Mouse (Mus musculus) stomach, embryonic 16.5 days (tissue): Measurements from ENCODE around the gene Oat. TPM values are rescaled to one million over a fixed set of nuclear protein-coding genes. Genes with fewer than 3 reads are reported as not detected.

Experiments
- ATAC-seq: fragments of 200-750 bp; cut with Nextera tagmentation; 2 replicates; pipeline ENCODE4 v1.8.0; 2017; ENCODE audit warnings: moderate number of reproducible peaks, moderate TSS enrichment; ENCODE audit not compliant: insufficient read depth, low FRiP score
- H3K27ac ChIP-seq: fragments of 300-500 bp; sonication (generic); 2 replicates; pipeline ENCODE4 v1.5.1; 2014; ENCODE audit warnings: low read length
- H3K27me3 ChIP-seq: fragments of 300-500 bp; sonication (generic); 2 replicates; pipeline ENCODE4 v1.6.1; 2014; ENCODE audit warnings: low read length, control low read depth, mixed read lengths; ENCODE audit not compliant: control insufficient read depth, insufficient read depth
- H3K36me3 ChIP-seq: fragments of 300-500 bp; sonication (generic); 2 replicates; pipeline ENCODE4 v1.6.1; 2014; ENCODE audit warnings: low read length; ENCODE audit not compliant: control insufficient read depth, insufficient read depth
- H3K4me1 ChIP-seq: fragments of 300-500 bp; sonication (generic); 2 replicates; pipeline ENCODE4 v1.6.1; 2014; ENCODE audit warnings: low read length, control low read depth, mixed read lengths; ENCODE audit not compliant: control insufficient read depth, insufficient read depth
- H3K4me2 ChIP-seq: fragments of 300-500 bp; sonication (generic); 2 replicates; pipeline ENCODE4 v1.6.1; 2014; ENCODE audit warnings: low read depth, low read length, mixed read lengths
- H3K4me3 ChIP-seq: fragments of 300-500 bp; sonication (generic); replicated peaks from 2 replicates; pipeline ENCODE4 v1.5.1; 2014; ENCODE audit warnings: mild to moderate bottlenecking, low read length
- H3K9ac ChIP-seq: fragments of 300-500 bp; sonication (generic); 2 replicates; pipeline ENCODE4 v1.6.1; 2014; ENCODE audit warnings: low read length
- H3K9me3 ChIP-seq: fragments of 300-500 bp; sonication (generic); replicated peaks from 2 replicates; pipeline ENCODE4 v1.6.1; 2016; ENCODE audit warnings: low read length, control low read depth; ENCODE audit not compliant: control insufficient read depth
- WGBS: fragments of 180-500 bp; shearing (Covaris S2); extraction: QIAGEN DNeasy Blood & Tissue Kit; methylation state at CpG from one replicate; pipeline ENCODE4 v1.1.7; 2014; 5-methylcytosine and 5-hydroxymethylcytosine counted together
- polyA plus RNA-seq: library from polyadenylated mRNA; unstranded; fragments of >200 nt; fragmentation: Nextera tagmentation; extraction: Ambion mirVana; gene quantifications from 2 replicates; pipeline ENCODE4 v1.2.1, GENCODE M21; 2015

Gene Oat
- polyA plus RNA-seq, 1 experiment from 2014 or later: 377 TPM

DNA sequence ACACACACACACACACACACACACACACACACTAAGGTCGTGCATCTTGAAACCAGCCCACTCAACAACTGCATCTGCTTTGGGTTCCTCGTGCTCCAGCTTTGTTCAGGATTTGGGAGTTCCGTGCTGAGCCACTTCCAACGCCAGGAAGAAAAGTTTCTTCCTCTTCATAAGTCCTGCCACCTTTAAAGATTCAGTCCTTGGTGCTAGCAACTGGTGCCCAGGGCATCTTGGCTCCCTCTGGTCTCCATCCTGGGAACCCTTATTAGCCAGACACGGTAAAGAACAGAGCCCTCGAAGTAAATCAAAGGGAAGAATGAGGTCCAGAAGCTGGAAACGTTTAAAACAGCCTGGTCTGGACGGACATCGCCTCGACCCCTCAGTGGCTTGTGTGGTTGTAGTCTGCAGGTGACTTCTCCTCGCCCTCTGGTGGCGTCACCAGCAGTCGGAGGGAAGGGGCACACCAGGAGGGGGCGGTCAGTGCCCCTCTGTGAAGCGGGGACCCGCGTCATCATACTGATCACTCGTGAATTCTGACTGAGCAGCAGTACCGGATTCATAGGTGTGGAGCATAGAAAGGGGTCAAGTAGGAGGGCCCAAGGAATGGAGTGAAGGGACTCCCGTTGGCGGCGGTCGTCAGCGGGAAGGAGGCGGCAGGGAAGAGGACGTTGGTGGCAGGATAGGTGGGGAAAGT lies 20.5 kb upstream of the Oat start:
- ATAC-seq: 0 out of 2 replicates have a peak, but pooled peaks have one; percentile 42
- H3K4me1 ChIP-seq: peaks cover 9% of the 10 kb centered on the region
- H3K9ac ChIP-seq: peak overlapping the region; percentile 53; the same call in 1 of the 2 replicates
- 11% methylated on average over 26 of the region's 26 CpGs for WGBS
- peak overlapping the region; percentile 76 for H3K4me2 ChIP-seq
- H3K9me3 ChIP-seq: no peaks in the 10 kb centered on the region
- H3K27me3 ChIP-seq: peaks cover 64% of the 10 kb centered on the region
- no peaks in the 10 kb centered on the region for H3K36me3 ChIP-seq
- H3K27ac ChIP-seq: no peak overlapping the region
- H3K4me3 ChIP-seq: peak overlapping the region; percentile 45

DNA sequence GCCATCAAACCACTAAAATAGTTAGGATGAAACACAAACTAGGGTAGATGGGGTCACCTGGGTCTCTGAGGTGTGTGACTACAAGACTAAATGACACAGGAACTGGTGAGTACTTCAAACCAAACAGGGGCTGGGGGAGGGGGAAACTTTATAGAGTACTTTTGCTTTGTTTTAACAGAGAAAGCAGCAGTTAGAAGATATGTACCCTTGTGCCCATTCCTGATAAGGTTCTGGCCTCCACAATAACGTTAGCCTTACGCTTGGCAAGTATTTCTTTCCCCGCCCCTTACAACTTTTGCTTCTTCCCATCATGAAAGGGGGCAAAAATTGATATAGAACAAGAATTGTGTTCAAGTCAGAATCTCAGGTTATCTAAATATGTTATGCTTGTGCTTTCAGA lies 19.6 kb upstream of the Oat start:
- ATAC-seq: no peak
- H3K4me1 ChIP-seq: peaks cover 9% of the 10 kb centered on the region
- H3K27me3 ChIP-seq: peaks cover 55% of the 10 kb centered on the region
- WGBS: 77% methylated on average over 3 of the region's 3 CpGs
- H3K9ac ChIP-seq: no peak overlapping the region
- H3K4me2 ChIP-seq: no peak overlapping the region
- H3K9me3 ChIP-seq: no peaks in the 10 kb centered on the region
- H3K27ac ChIP-seq: no peak overlapping the region
- no peaks in the 10 kb centered on the region for H3K36me3 ChIP-seq
- no peak overlapping the region for H3K4me3 ChIP-seq

DNA sequence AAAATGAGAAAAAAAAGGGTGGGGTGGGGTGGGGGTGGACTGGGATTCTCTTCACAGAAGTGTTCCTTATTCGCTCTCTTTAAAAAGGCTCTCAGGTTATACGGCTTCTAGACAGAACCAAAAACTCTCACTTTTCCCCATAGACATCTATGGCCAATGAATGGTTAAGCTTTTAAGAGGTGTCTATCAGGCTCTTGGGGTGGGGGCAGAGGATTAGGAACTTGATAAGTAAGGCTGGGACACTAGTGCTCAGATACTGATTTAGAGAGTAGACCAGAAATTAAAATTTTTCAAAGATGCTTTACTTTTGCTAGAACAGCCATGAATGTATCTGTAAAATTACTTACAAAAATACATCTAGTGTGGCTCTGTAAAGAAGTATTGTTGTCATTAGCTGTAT lies 18.1 kb upstream of the Oat start:
- no peak overlapping the region for H3K9ac ChIP-seq
- H3K4me2 ChIP-seq: no peak overlapping the region
- no peak for ATAC-seq
- peaks cover 7% of the 10 kb centered on the region for H3K4me1 ChIP-seq
- H3K27me3 ChIP-seq: peaks cover 40% of the 10 kb centered on the region
- no peaks in the 10 kb centered on the region for H3K36me3 ChIP-seq
- H3K9me3 ChIP-seq: no peaks in the 10 kb centered on the region
- H3K27ac ChIP-seq: no peak overlapping the region
- H3K4me3 ChIP-seq: no peak overlapping the region
- WGBS: 86% methylated on average over 2 of the region's 2 CpGs

DNA sequence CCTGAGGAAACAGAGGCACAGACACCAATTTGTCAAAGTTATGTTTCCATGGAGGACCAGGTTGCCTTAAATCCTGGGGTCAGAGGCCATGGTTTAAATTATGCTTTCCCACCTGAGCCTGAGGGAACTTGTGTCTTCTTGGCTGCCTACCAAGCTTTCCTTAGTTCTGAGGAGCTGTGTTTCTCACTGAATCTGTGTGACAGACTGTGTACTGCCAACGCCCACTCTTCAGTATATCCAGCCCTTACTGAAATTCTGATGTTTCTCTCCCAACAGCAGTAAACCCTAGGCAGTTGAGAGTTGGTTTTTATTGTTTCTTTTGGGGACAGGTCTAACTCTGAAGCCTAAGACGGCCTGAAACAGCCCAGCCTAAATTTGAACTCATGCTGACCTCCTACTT lies 17.6 kb upstream of the Oat start:
- ATAC-seq: no peak
- no peak overlapping the region for H3K4me3 ChIP-seq
- WGBS: 62% methylated on average over 2 of the region's 2 CpGs
- H3K27me3 ChIP-seq: peaks cover 34% of the 10 kb centered on the region
- no peaks in the 10 kb centered on the region for H3K36me3 ChIP-seq
- no peak overlapping the region for H3K4me2 ChIP-seq
- no peak overlapping the region for H3K9ac ChIP-seq
- H3K9me3 ChIP-seq: no peaks in the 10 kb centered on the region
- peaks cover 4% of the 10 kb centered on the region; the same call in 1 of the 2 replicates for H3K4me1 ChIP-seq
- H3K27ac ChIP-seq: no peak overlapping the region

DNA sequence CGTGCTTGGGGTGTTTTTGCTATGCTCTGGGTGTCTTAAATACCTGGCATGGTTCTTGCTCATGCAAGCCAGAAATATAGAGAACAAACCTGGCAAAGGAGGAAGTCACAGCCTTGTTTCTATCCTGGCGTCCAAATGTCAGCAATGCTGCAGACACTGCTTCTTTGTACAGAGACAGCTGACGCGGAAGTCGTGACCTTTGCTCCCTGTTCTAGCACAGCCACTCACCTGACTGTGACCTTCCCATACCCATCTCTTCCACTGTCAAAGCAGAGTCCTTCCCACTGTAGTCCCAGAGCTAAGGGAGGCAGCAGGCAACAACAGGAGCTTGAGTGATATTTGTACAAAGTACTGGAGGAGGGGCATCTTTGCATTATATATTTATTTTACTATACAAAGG lies 13.4 kb upstream of the Oat start:
- 0 out of 2 replicates have a peak, but pooled peaks cover under 1% of the 10 kb centered on the region for H3K27me3 ChIP-seq
- no peaks in the 10 kb centered on the region for H3K9me3 ChIP-seq
- no peak overlapping the region for H3K4me2 ChIP-seq
- H3K4me1 ChIP-seq: no peaks in the 10 kb centered on the region
- H3K9ac ChIP-seq: no peak overlapping the region
- ATAC-seq: no peak
- H3K36me3 ChIP-seq: no peaks in the 10 kb centered on the region
- 55% methylated on average over 5 of the region's 5 CpGs for WGBS
- H3K27ac ChIP-seq: no peak overlapping the region
- H3K4me3 ChIP-seq: no peak overlapping the region

DNA sequence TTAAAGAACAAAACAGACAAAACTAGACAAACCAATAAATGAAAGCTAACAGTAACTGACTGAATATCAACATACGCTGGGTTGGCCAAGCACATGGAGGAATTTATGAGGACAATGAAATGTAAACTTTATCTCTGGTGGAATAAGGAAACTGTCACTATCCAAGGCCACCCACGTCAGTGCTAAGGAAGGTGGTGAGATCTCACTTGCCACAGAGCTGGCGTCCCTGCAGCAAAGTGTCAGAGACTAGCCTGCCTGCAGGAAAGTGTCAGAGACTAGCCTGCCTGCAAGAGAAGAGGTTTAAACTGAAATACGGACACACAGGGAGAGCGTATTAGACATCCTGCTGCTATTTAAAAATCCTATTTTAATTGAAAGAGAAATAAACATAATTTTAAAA lies 11.0 kb upstream of the Oat start:
- H3K36me3 ChIP-seq: no peaks in the 10 kb centered on the region
- H3K9me3 ChIP-seq: no peaks in the 10 kb centered on the region
- H3K27ac ChIP-seq: no peak overlapping the region
- no peaks in the 10 kb centered on the region for H3K4me1 ChIP-seq
- no peak overlapping the region for H3K4me3 ChIP-seq
- 45% methylated on average over 5 of the region's 5 CpGs for WGBS
- no peak overlapping the region for H3K9ac ChIP-seq
- H3K27me3 ChIP-seq: no peaks in the 10 kb centered on the region
- no peak for ATAC-seq
- H3K4me2 ChIP-seq: no peak overlapping the region

DNA sequence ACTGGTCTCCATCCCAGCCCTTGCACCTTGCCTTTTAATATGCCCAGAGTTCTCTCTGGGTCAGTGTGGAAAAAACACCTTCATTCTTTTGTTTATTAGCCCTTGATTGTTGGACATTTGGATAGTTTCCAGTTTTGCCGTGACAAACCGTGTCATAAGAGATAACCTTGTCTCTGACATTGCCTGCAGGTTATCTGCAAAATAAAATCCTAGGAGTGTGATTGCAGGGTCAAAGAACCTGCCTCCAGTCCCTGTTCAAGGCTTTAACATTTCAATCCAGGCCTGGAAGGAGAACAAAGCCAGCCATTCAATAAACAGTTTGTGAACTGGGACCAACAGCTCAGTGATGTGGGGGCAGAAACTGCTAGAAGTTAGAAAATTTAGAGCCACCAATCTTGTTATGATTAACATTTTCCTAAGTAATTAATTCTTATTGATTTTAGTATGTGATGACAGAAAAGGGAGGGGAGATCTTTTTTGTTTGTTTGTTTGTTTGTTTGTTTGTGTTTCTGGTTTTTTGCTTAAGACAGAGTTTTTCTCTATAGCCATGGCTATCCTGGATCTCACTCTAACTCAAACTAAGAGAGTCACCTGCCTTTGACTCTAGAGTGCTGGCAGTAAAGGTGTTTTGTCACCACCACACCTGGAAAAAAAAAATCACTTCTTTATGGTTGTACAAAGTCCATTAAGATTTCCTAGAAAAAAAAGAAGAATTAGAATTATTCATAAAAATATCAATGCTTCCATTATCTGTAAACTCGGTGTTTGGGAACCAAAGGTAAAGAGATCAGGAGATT lies 9.7 kb upstream of the Oat start:
- Histone ChIP-seq H3K4me3 (no peak overlapping the region), H3K27ac (no peak overlapping the region), H3K4me2 (no peak overlapping the region), H3K9me3 (no peaks in the 10 kb centered on the region), H3K9ac (no peak overlapping the region), H3K27me3 (no peaks in the 10 kb centered on the region), H3K36me3 (no peaks in the 10 kb centered on the region), H3K4me1 (no peaks in the 10 kb centered on the region)
- no peak; the same call in 1 of the 2 replicates for ATAC-seq
- WGBS: 41% methylated on average over 3 of the region's 3 CpGs

DNA sequence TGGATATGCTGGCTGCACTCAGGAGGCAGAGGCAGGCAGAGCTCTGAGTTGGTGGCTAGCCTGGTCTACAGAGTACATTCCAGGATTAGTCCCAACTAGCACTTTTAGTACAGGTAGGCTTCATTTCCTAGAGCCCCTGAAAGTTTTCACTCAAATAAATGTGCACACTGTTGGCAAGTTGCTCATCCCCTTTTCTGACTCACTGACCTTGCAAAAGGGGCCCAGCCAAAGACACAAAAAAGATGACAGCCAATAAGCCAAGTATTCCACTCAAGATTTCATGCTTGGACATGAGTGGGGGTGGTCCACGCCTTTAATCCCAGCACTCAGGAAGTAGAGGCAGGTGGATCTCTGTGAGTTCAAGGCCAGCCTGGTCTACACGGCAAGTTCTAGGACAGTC lies 5.2 kb upstream of the Oat start:
- Histone ChIP-seq H3K9me3 (no peaks in the 10 kb centered on the region), H3K4me2 (no peak overlapping the region), H3K27me3 (no peaks in the 10 kb centered on the region), H3K36me3 (no peaks in the 10 kb centered on the region), H3K4me1 (no peaks in the 10 kb centered on the region; the same call in 1 of the 2 replicates), H3K9ac (no peak overlapping the region), H3K4me3 (no peak overlapping the region), H3K27ac (no peak overlapping the region)
- ATAC-seq: no peak
- 86% methylated on average over 2 of the region's 2 CpGs for WGBS

DNA sequence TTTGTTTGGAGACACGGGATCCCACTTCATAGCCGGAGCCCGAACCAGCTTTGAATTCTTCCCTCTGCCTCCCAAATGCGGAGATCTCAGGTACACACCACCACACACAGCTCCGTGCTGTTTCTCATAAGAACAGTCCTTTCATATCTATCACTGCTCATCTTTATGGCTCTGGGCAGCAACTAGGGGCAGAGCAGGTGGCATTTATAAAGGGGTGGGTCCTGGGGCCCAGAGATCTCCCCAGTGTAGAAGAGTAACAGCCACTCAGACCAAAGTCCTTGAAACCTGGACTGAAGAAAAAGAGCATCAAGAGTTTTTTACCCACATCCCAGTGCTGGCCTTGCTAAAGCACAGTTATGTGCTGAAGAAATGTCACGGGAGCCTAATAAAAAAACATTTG lies 4.3 kb upstream of the Oat start:
- no peaks in the 10 kb centered on the region for H3K36me3 ChIP-seq
- H3K4me1 ChIP-seq: no peaks in the 10 kb centered on the region; the same call in 1 of the 2 replicates
- H3K4me2 ChIP-seq: no peak overlapping the region
- no peak overlapping the region for H3K27ac ChIP-seq
- no peaks in the 10 kb centered on the region for H3K9me3 ChIP-seq
- 56% methylated on average over 6 of the region's 6 CpGs for WGBS
- no peak overlapping the region for H3K9ac ChIP-seq
- no peak overlapping the region for H3K4me3 ChIP-seq
- H3K27me3 ChIP-seq: no peaks in the 10 kb centered on the region
- ATAC-seq: no peak
